Mouse (Mus musculus): Measurements from ENCODE around the gene Fam189a1.
A peak's percentile ranks its signal among the peaks of the same experiment; 100 is the strongest.

The Fam189a1 gene

GRCm38 (mm10) chr7:64728816-64729215 is 427.6 kb downstream of the Fam189a1 start:
- no peak for DNase-seq (ENCODE audit: low spot score in 2 of 2)

DNA sequence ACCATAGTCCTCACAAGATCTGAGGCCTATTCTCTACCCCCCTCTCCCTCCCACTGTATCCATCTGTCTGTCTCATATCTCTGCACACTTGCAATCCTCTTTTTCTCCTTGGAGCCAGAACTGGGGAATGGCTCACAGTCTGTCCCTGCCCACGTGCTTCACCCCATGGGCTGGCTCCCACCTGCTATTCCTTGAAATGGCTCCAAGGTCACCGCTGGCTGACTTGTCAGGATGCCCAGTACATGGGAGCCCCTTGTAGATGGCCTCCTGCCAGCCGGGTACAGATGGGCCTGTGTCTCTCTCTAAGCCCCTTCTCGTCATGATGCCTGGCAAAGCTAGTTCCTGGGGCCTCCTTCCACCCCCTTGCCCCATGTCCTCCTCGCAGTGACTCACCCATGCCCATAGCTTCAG is 428.2 kb downstream of the Fam189a1 start:
- DNase-seq (ENCODE audit: low spot score in 2 of 2), result peak in 1 of 2 experiments; percentile 62

- DNase-seq (ENCODE audit: low spot score in 2 of 2), result peak in 1 of 2 experiments; percentile 49
Measured at GRCm38 (mm10) chr7:64725967-64726695, 430.2 kb downstream of the Fam189a1 start.

DNA sequence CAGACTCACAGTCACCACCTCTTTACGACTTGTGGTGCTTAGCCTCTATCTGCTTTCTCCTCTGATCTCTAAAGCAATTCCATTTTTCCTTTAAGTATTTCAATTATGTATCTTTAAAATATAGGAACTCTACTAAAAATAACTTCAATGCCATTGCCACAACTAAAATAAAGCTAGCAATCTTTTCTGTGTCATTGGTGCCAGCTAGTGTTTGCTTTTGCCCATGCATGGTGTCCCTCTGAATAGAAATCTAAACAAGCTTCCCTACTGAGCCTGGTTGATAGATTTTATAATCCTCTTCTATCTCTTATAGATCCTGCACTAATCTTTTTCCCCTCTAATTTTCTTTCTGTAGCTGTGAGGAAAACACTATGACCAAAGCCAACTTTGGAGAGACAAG is 432.0 kb downstream of the Fam189a1 start:
- DNase-seq (ENCODE audit: low spot score in 2 of 2), result no peak

DNA sequence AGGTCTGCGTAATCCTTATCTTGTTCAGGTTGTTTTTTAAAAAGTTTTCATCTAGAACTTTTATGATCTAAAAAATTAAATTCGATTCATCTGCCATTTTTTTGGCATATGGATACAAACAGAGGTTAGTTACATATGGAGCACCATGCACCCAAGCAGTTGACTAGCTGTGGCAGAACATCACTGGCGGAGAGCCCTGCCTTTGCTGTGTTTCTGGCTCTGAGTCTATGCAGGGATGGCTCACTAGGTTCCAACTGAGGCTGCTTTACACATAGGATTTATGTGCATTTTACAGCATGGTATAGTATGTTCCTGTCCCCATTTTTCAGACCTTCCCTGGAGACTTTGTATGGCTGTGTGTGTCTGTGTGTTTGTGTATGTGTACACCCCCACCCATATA is 433.1 kb downstream of the Fam189a1 start:
- no peak for DNase-seq (ENCODE audit: low spot score in 2 of 2)

- no peak for DNase-seq (ENCODE audit: low spot score in 2 of 2)
Measured at GRCm38 (mm10) chr7:64716286-64716685, 440.1 kb downstream of the Fam189a1 start.

DNA sequence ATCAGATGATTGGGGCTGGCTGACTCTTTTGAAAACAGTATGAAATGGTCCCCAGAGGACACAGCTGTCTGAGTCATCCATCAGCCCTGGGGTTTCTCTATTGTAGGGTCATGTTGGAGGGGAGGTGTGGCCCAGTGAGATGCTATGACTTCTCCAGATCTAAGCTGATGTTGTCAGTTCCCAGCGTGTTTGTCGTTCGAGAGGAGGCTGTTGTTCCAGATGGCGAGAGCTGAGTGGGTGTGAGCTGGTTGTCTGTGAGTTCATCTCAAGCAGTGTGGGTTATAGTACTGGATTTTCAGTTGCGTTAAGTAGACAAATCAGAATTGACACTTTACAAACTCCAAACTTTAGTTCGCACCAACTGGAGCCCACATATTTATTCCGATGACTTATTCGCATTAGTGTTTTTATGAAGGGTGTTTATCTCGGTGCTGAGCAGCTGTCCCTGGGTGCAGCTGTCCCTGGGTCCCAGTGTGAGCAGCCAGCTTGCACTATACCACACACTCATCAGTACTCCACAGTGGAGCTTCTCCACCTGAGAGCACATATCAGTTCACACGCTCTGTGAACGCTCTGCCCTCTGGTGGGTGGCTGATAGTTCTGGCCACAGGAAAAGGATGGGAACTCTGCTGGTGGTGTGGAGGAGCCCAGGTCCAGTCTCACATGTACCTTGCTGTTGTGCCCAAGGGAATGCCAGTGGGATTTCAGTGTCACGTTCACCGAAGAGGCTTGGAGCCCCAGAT is 446.7 kb downstream of the Fam189a1 start:
- DNase-seq (ENCODE audit: low spot score in 2 of 2), result peak; percentile 45 to 70

GRCm38 (mm10) chr7:64708176-64708575 is 448.2 kb downstream of the Fam189a1 start:
- DNase-seq (ENCODE audit: low spot score in 2 of 2), result no peak
